Mouse (Mus musculus) heart, embryonic 10.5 days (tissue): ENCODE results near the gene Chkb. TPM values are rescaled to one million over a fixed set of nuclear protein-coding genes. Genes with fewer than 3 reads are reported as not detected.
"Not testable (repeated sequence)": the region's sequence is repeated elsewhere in the genome, so short reads cannot be mapped to it uniquely, and the experiment has no call there.

Experiments
- DNase-seq: peaks from one replicate; pipeline ENCODE4 v3.0.0-alpha.2; 2017; ENCODE audit warnings: low spot score
- H3K27ac ChIP-seq: fragments of 300-500 bp; sonication (generic); 2 replicates; pipeline ENCODE4 v1.5.1; 2016; ENCODE audit warnings: mild to moderate bottlenecking
- H3K27me3 ChIP-seq: fragments of 300-500 bp; sonication (generic); 2 replicates; pipeline ENCODE4 v1.6.1; 2016; ENCODE audit warnings: mild to moderate bottlenecking; ENCODE audit not compliant: poor library complexity, insufficient read depth, severe bottlenecking
- H3K36me3 ChIP-seq: fragments of 300-500 bp; sonication (generic); 2 replicates; pipeline ENCODE4 v1.6.1; 2016; ENCODE audit warnings: mild to moderate bottlenecking, moderate library complexity
- H3K4me1 ChIP-seq: fragments of 300-500 bp; sonication (generic); 2 replicates; pipeline ENCODE4 v1.6.1; 2016; ENCODE audit warnings: mild to moderate bottlenecking
- H3K4me3 ChIP-seq: fragments of 300-500 bp; sonication (generic); 2 replicates; pipeline ENCODE4 v1.5.1; 2016; ENCODE audit warnings: mild to moderate bottlenecking, moderate library complexity
- H3K9me3 ChIP-seq: fragments of 300-500 bp; sonication (generic); 2 replicates; pipeline ENCODE4 v1.6.1; 2016; ENCODE audit warnings: mild to moderate bottlenecking, moderate library complexity
- WGBS: fragments of 180-500 bp; shearing (Covaris S2); methylation state at CpG from one replicate; pipeline ENCODE4 v1.1.7; 2016; 5-methylcytosine and 5-hydroxymethylcytosine counted together
- polyA plus RNA-seq: library from polyadenylated mRNA; unstranded; fragments of >200 nt; fragmentation: Nextera tagmentation; extraction: Ambion mirVana; gene quantifications from 2 replicates; pipeline ENCODE4 v1.2.1, GENCODE M21; 2016

Gene Chkb
- polyA plus RNA-seq, 1 experiment from 2014 or later: 64.8 TPM

GRCm38 (mm10) chr15:89435878-89436277 is 6.2 kb upstream of the Chkb start:
- no peak overlapping the region for H3K27ac ChIP-seq

GRCm38 (mm10) chr15:89434136-89434535 is 4.4 kb upstream of the Chkb start:
- Histone ChIP-seq H3K27ac (no peak overlapping the region), H3K36me3 (no peaks in the 10 kb centered on the region), H3K27me3 (no peaks in the 10 kb centered on the region), H3K4me1 (no peaks in the 10 kb centered on the region), H3K4me3 (no peak overlapping the region), H3K9me3 (no peaks in the 10 kb centered on the region)
- WGBS: 71% methylated on average over 3 of the region's 3 CpGs
- no peak for DNase-seq

More at GRCm38 (mm10) chr15:89435878-89436277, 6.2 kb upstream of the Chkb start:
- Histone ChIP-seq H3K27me3 (no peaks in the 10 kb centered on the region), H3K4me3 (no peak overlapping the region), H3K4me1 (no peaks in the 10 kb centered on the region), H3K9me3 (no peaks in the 10 kb centered on the region), H3K36me3 (no peaks in the 10 kb centered on the region)
- WGBS: 78% methylated on average over 5 of the region's 5 CpGs
- DNase-seq: no peak

GRCm38 (mm10) chr15:89432946-89433345 is 3.2 kb upstream of the Chkb start:
- peak; percentile 48 for DNase-seq
- no peaks in the 10 kb centered on the region for H3K27me3 ChIP-seq
- no peak overlapping the region for H3K27ac ChIP-seq
- WGBS: 84% methylated on average over 4 of the region's 4 CpGs
- H3K36me3 ChIP-seq: peaks cover 4% of the 10 kb centered on the region
- H3K4me3 ChIP-seq: no peak overlapping the region
- peaks cover 10% of the 10 kb centered on the region for H3K4me1 ChIP-seq
- H3K9me3 ChIP-seq: no peaks in the 10 kb centered on the region

- H3K4me3 ChIP-seq: no peak overlapping the region
- H3K27me3 ChIP-seq: no peaks in the 10 kb centered on the region
- peaks cover 13% of the 10 kb centered on the region for H3K4me1 ChIP-seq
- H3K36me3 ChIP-seq: peaks cover 15% of the 10 kb centered on the region
- no peak overlapping the region for H3K27ac ChIP-seq
- H3K9me3 ChIP-seq: no peaks in the 10 kb centered on the region
- WGBS: 89% methylated on average over 6 of the region's 6 CpGs
- peak; percentile 45 for DNase-seq
These were observed 2.1 kb upstream of the Chkb start for GRCm38 (mm10) chr15:89431806-89432205.

GRCm38 (mm10) chr15:89431271-89431670 is 1.6 kb upstream of the Chkb start:
- peaks cover 20% of the 10 kb centered on the region for H3K36me3 ChIP-seq
- no peaks in the 10 kb centered on the region for H3K9me3 ChIP-seq
- peak; percentile 66 for DNase-seq
- no peaks in the 10 kb centered on the region for H3K27me3 ChIP-seq
- WGBS: 74% methylated on average over 3 of the region's 3 CpGs
- H3K27ac ChIP-seq: no peak overlapping the region
- no peak overlapping the region for H3K4me3 ChIP-seq
- H3K4me1 ChIP-seq: peaks cover 18% of the 10 kb centered on the region

GRCm38 (mm10) chr15:89430771-89431170 is 1.1 kb upstream of the Chkb start:
- DNase-seq: peak; percentile 45
- 81% methylated on average over 9 of the region's 9 CpGs for WGBS
- Histone ChIP-seq H3K36me3 (peaks cover 23% of the 10 kb centered on the region), H3K4me1 (peaks cover 23% of the 10 kb centered on the region), H3K4me3 (peak overlapping the region; percentile 82; the same call in 1 of the 2 replicates)
- not testable (repeated sequence) for H3K27ac ChIP-seq, H3K27me3 ChIP-seq, H3K9me3 ChIP-seq

GRCm38 (mm10) chr15:89430341-89430740 is 633 bp upstream of the Chkb start:
- no peaks in the 10 kb centered on the region for H3K9me3 ChIP-seq
- peak overlapping the region; percentile 95 for H3K27ac ChIP-seq
- H3K27me3 ChIP-seq: no peaks in the 10 kb centered on the region
- WGBS: 40% methylated on average over 6 of the region's 6 CpGs
- peak overlapping the region; percentile 82 for H3K4me3 ChIP-seq
- DNase-seq: peak; percentile 68
- peaks cover 27% of the 10 kb centered on the region for H3K4me1 ChIP-seq
- peaks cover 23% of the 10 kb centered on the region for H3K36me3 ChIP-seq

- peak; percentile 80 for DNase-seq
- Histone ChIP-seq H3K9me3 (no peaks in the 10 kb centered on the region), H3K27ac (peak overlapping the region; percentile 95), H3K36me3 (peaks cover 32% of the 10 kb centered on the region), H3K4me3 (peak overlapping the region; percentile 82), H3K27me3 (no peaks in the 10 kb centered on the region), H3K4me1 (peaks cover 42% of the 10 kb centered on the region)
- WGBS: 5% methylated on average over 22 of the region's 22 CpGs
These were observed 822 bp downstream of the Chkb start for GRCm38 (mm10) chr15:89428821-89429351.

GRCm38 (mm10) chr15:89428136-89428790 is 1.4 kb downstream of the Chkb start:
- Histone ChIP-seq H3K4me3 (peak overlapping the region; percentile 82), H3K9me3 (no peaks in the 10 kb centered on the region), H3K4me1 (peaks cover 48% of the 10 kb centered on the region), H3K27me3 (no peaks in the 10 kb centered on the region), H3K27ac (peak overlapping the region; percentile 95; the same call in 1 of the 2 replicates), H3K36me3 (peaks cover 38% of the 10 kb centered on the region)
- WGBS: 75% methylated on average over 19 of the region's 19 CpGs
- DNase-seq: peak; percentile 68

GRCm38 (mm10) chr15:89426716-89427115 is 3.0 kb downstream of the Chkb start:
- Histone ChIP-seq H3K4me3 (no peak overlapping the region), H3K27me3 (no peaks in the 10 kb centered on the region), H3K4me1 (peaks cover 50% of the 10 kb centered on the region), H3K9me3 (no peaks in the 10 kb centered on the region), H3K36me3 (peaks cover 54% of the 10 kb centered on the region), H3K27ac (peak overlapping the region; percentile 94)
- DNase-seq: no peak
- WGBS: 86% methylated on average over 10 of the region's 10 CpGs

GRCm38 (mm10) chr15:89425711-89426121 is 4.0 kb downstream of the Chkb start, which contains the start of gene Cpt1b:
Gene Cpt1b, minus strand, starts transcription at chr15:89425863.
- Histone ChIP-seq H3K36me3 (peaks cover 62% of the 10 kb centered on the region), H3K4me3 (peak within 1 kb of the TSS; percentile 63)

GRCm38 (mm10) chr15:89424621-89425020 is 5.1 kb downstream of the Chkb start:
- H3K9me3 ChIP-seq: no peaks in the 10 kb centered on the region
- H3K27ac ChIP-seq: peak overlapping the region; percentile 94
- peaks cover 50% of the 10 kb centered on the region for H3K4me1 ChIP-seq
- peaks cover 72% of the 10 kb centered on the region for H3K36me3 ChIP-seq
- H3K27me3 ChIP-seq: no peaks in the 10 kb centered on the region
- H3K4me3 ChIP-seq: peak overlapping the region; percentile 63
- WGBS: 79% methylated on average over 8 of the region's 8 CpGs
- DNase-seq: no peak

More at GRCm38 (mm10) chr15:89425711-89426121, 4.0 kb downstream of the Chkb start, which contains the start of gene Cpt1b:
- Histone ChIP-seq H3K4me1 (peaks cover 50% of the 10 kb centered on the region), H3K27ac (peak within 1 kb of the TSS; percentile 94), H3K9me3 (no peaks in the 10 kb centered on the region), H3K27me3 (no peaks in the 10 kb centered on the region)
- WGBS: 13% methylated on average over 6 of the region's 6 CpGs
- DNase-seq: peak; percentile 92

GRCm38 (mm10) chr15:89421938-89422337 is 7.8 kb downstream of the Chkb start:
- no peak for DNase-seq
- 88% methylated on average over 9 of the region's 9 CpGs for WGBS
- peaks cover 86% of the 10 kb centered on the region for H3K36me3 ChIP-seq

More at GRCm38 (mm10) chr15:89421938-89422337, 7.8 kb downstream of the Chkb start:
- Histone ChIP-seq H3K27me3 (no peaks in the 10 kb centered on the region), H3K27ac (no peak overlapping the region), H3K9me3 (no peaks in the 10 kb centered on the region), H3K4me1 (peaks cover 39% of the 10 kb centered on the region), H3K4me3 (no peak overlapping the region)
